Mouse (Mus musculus): Measurements from ENCODE around the gene Pck1.
A peak's percentile ranks its signal among the peaks of the same experiment; 100 is the strongest.

The Pck1 gene

GRCm38 (mm10) chr2:173158390-173159055 lies 5.7 kb downstream of the Pck1 start:
- DNase-seq (ENCODE audit: low read depth, low spot score), result peak; percentile 27
- H3K27me3 ChIP-seq (ENCODE audit: control insufficient read depth, insufficient read depth, low read length, poor library complexity, severe bottlenecking), result no peaks in the 10 kb centered on the region
- no peaks in the 10 kb centered on the region for H3K36me3 ChIP-seq (ENCODE audit: control insufficient read depth, insufficient read depth, low read length, poor library complexity, severe bottlenecking)

- Histone ChIP-seq H3K36me3 (ENCODE audit: control insufficient read depth, insufficient read depth, low read length, poor library complexity, severe bottlenecking) (no peaks in the 10 kb centered on the region), H3K27me3 (ENCODE audit: control insufficient read depth, insufficient read depth, low read length, poor library complexity, severe bottlenecking) (no peaks in the 10 kb centered on the region)
- peak; percentile 75 for DNase-seq (ENCODE audit: low read depth, low spot score)
Measured at GRCm38 (mm10) chr2:173159354-173160311, 6.8 kb downstream of the Pck1 start.

GRCm38 (mm10) chr2:173163380-173163779 lies 10.5 kb downstream of the Pck1 start:
- Histone ChIP-seq H3K36me3 (ENCODE audit: control insufficient read depth, insufficient read depth, low read length, poor library complexity, severe bottlenecking) (no peaks in the 10 kb centered on the region), H3K27me3 (ENCODE audit: control insufficient read depth, insufficient read depth, low read length, poor library complexity, severe bottlenecking) (no peaks in the 10 kb centered on the region; the same call in 1 of the 2 replicates)
- no peak for DNase-seq (ENCODE audit: low read depth, low spot score)

- no peaks in the 10 kb centered on the region for H3K36me3 ChIP-seq (ENCODE audit: control insufficient read depth, insufficient read depth, low read length, poor library complexity, severe bottlenecking)
- peak; percentile 58 for DNase-seq (ENCODE audit: low read depth, low spot score)
- H3K27me3 ChIP-seq (ENCODE audit: control insufficient read depth, insufficient read depth, low read length, poor library complexity, severe bottlenecking), result no peaks in the 10 kb centered on the region; the same call in 1 of the 2 replicates
Measured at GRCm38 (mm10) chr2:173164358-173164757, 11.5 kb downstream of the Pck1 start.

DNA sequence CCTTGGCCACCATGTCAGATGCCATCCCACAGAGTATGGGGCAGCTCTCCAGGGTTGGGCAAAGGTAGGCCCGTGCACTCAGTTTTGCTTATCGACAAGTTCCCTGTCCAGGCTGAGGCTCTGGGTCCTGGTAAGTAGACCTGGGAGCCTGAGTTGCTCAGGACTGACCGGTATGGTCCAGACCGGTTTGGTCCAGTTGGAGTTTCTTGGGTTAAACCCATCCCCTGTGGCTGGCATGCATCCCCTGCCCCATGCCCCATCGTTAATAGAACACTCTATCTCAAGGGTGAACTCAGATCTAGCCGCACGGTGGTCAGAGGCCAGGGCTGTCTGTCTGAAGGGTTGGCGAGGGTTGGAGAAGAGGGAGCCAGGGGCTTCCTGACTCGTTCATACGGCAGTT lies 12.1 kb downstream of the Pck1 start:
- no peaks in the 10 kb centered on the region; the same call in 1 of the 2 replicates for H3K27me3 ChIP-seq (ENCODE audit: control insufficient read depth, insufficient read depth, low read length, poor library complexity, severe bottlenecking)
- no peak for DNase-seq (ENCODE audit: low read depth, low spot score)
- H3K36me3 ChIP-seq (ENCODE audit: control insufficient read depth, insufficient read depth, low read length, poor library complexity, severe bottlenecking), result no peaks in the 10 kb centered on the region

GRCm38 (mm10) chr2:173165357-173165756 lies 12.5 kb downstream of the Pck1 start:
- H3K36me3 ChIP-seq (ENCODE audit: control insufficient read depth, insufficient read depth, low read length, poor library complexity, severe bottlenecking), result no peaks in the 10 kb centered on the region
- no peaks in the 10 kb centered on the region; the same call in 1 of the 2 replicates for H3K27me3 ChIP-seq (ENCODE audit: control insufficient read depth, insufficient read depth, low read length, poor library complexity, severe bottlenecking)
- DNase-seq (ENCODE audit: low read depth, low spot score), result no peak

- DNase-seq (ENCODE audit: low read depth, low spot score), result no peak
- H3K27me3 ChIP-seq (ENCODE audit: control insufficient read depth, insufficient read depth, low read length, poor library complexity, severe bottlenecking), result no peaks in the 10 kb centered on the region; the same call in 1 of the 2 replicates
Measured at GRCm38 (mm10) chr2:173168411-173168851, 15.6 kb downstream of the Pck1 start.

GRCm38 (mm10) chr2:173170081-173170480 lies 17.2 kb downstream of the Pck1 start:
- DNase-seq (ENCODE audit: low read depth, low spot score), result no peak
- no peaks in the 10 kb centered on the region for H3K36me3 ChIP-seq (ENCODE audit: control insufficient read depth, insufficient read depth, low read length, poor library complexity, severe bottlenecking)
- H3K27me3 ChIP-seq (ENCODE audit: control insufficient read depth, insufficient read depth, low read length, poor library complexity, severe bottlenecking), result no peaks in the 10 kb centered on the region; the same call in 1 of the 2 replicates

More at GRCm38 (mm10) chr2:173168411-173168851, 15.6 kb downstream of the Pck1 start:
- H3K36me3 ChIP-seq (ENCODE audit: control insufficient read depth, insufficient read depth, low read length, poor library complexity, severe bottlenecking), result no peaks in the 10 kb centered on the region

DNA sequence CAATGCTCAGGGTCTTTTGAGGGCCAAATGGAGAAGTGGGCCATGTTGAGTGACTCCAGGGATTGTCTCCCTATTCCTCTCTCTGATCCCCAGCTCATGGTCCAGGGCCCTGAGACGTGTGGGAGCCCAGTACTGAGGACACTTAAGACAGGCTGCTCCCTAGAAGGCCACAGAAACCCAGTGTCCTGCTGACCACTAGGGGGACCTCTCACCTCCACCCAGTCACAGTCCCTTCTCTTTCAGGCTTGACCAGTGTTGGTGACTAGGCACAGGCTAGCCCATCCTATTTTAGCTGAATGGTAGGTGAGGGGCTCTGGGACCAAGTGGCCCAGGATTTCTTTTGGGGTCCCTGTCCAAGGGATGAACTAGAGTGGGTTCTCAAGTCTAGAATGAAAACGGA lies 17.9 kb downstream of the Pck1 start:
- H3K36me3 ChIP-seq (ENCODE audit: control insufficient read depth, insufficient read depth, low read length, poor library complexity, severe bottlenecking), result no peaks in the 10 kb centered on the region
- no peak for DNase-seq (ENCODE audit: low read depth, low spot score)

GRCm38 (mm10) chr2:173171470-173171869 lies 18.6 kb downstream of the Pck1 start:
- H3K36me3 ChIP-seq (ENCODE audit: control insufficient read depth, insufficient read depth, low read length, poor library complexity, severe bottlenecking), result no peaks in the 10 kb centered on the region
- no peaks in the 10 kb centered on the region; the same call in 1 of the 2 replicates for H3K27me3 ChIP-seq (ENCODE audit: control insufficient read depth, insufficient read depth, low read length, poor library complexity, severe bottlenecking)
- DNase-seq (ENCODE audit: low read depth, low spot score), result no peak

More for the DNA sequence above, 17.9 kb downstream of the Pck1 start:
- no peaks in the 10 kb centered on the region; the same call in 1 of the 2 replicates for H3K27me3 ChIP-seq (ENCODE audit: control insufficient read depth, insufficient read depth, low read length, poor library complexity, severe bottlenecking)

- no peaks in the 10 kb centered on the region for H3K36me3 ChIP-seq (ENCODE audit: control insufficient read depth, insufficient read depth, low read length, poor library complexity, severe bottlenecking)
- DNase-seq (ENCODE audit: low read depth, low spot score), result no peak
- H3K27me3 ChIP-seq (ENCODE audit: control insufficient read depth, insufficient read depth, low read length, poor library complexity, severe bottlenecking), result no peaks in the 10 kb centered on the region; the same call in 1 of the 2 replicates
Measured at GRCm38 (mm10) chr2:173171956-173172355, 19.1 kb downstream of the Pck1 start.

DNA sequence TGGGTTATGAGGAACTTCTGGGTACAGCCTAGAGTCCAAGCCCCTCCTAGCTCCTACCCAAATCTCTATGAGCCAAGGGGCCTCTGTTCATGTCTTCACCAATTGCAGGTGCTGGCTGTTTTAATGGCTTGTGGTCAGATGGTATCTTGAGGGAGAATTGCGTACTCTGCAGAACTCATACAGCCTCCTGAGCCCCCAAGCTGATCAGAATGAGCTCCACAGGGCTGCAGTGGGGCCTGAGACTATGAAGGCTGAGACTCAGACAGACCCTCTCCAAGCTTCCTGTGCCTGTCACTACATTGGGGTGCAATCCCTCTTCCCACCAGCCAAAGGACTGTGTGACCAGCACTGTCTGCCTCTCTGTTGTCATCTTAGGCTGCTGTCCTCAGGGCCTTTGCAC lies 19.5 kb downstream of the Pck1 start:
- Histone ChIP-seq H3K36me3 (ENCODE audit: control insufficient read depth, insufficient read depth, low read length, poor library complexity, severe bottlenecking) (no peaks in the 10 kb centered on the region), H3K27me3 (ENCODE audit: control insufficient read depth, insufficient read depth, low read length, poor library complexity, severe bottlenecking) (no peaks in the 10 kb centered on the region; the same call in 1 of the 2 replicates)
- no peak for DNase-seq (ENCODE audit: low read depth, low spot score)

GRCm38 (mm10) chr2:173173008-173173407 lies 20.2 kb downstream of the Pck1 start:
- DNase-seq (ENCODE audit: low read depth, low spot score), result no peak
- Histone ChIP-seq H3K27me3 (ENCODE audit: control insufficient read depth, insufficient read depth, low read length, poor library complexity, severe bottlenecking) (no peaks in the 10 kb centered on the region; the same call in 1 of the 2 replicates), H3K36me3 (ENCODE audit: control insufficient read depth, insufficient read depth, low read length, poor library complexity, severe bottlenecking) (no peaks in the 10 kb centered on the region)

DNA sequence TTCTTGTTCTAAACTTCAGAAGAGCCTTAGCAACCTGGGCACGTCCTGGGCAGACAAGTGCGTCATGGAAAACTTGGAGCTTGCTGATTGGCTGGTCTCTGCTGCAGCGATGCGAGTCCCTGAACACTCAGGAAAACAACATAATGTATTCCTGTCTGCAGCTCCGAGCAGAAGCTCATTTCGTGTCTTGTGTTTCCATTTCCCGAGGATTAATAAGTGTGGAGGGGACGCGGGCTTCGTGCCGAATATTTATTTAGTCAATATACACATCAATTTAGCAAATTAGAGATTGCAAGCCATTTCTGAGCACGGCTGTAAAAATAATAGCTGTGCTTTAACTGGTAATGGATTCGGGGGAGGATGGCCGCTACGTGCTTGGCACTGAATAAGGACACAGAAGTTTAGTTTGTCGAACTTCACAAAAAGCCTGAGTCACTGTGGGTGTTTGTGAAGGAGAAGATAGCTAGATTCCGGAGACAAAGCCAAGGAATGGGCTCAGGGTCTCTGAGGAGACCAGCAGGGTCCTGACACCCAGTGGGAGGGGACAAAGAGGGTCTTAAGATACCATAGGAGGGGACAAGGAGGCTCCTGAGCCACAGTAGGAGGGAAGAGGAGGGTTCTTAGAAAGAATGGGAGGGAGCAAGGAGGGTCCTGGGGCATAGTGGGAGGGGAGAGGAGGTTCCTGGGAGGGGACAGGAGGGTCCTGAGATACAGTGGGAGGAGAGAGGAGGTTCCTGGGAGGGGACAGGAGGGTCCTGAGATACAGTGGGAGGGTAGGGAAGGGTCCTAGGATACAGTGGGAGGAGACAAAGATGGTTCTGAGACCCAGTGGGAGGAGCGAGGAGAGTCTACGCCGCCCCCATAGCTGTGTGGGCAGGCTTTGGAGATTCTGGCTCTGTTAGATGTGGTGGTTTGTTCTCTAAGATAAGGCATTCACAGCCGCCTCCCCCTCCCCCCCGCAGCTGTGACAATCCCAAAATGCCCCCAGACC lies 21.0 kb downstream of the Pck1 start:
- Histone ChIP-seq H3K27me3 (ENCODE audit: control insufficient read depth, insufficient read depth, low read length, poor library complexity, severe bottlenecking) (no peaks in the 10 kb centered on the region), H3K36me3 (ENCODE audit: control insufficient read depth, insufficient read depth, low read length, poor library complexity, severe bottlenecking) (no peaks in the 10 kb centered on the region)
- no peak for DNase-seq (ENCODE audit: low read depth, low spot score)
